Mouse (Mus musculus) fat pad, adult 2 months (tissue): ENCODE data around the gene Btnl4.
"Not testable (repeated sequence)": the region's sequence is repeated elsewhere in the genome, so short reads cannot be mapped to it uniquely, and the experiment has no call there.

Experiments
- DNase-seq: peaks from one replicate; pipeline ENCODE4 v3.0.0-alpha.2; 2011; ENCODE audit warnings: low read depth, low spot score; ENCODE audit errors: extremely low read depth

Btnl4 gene

DNA sequence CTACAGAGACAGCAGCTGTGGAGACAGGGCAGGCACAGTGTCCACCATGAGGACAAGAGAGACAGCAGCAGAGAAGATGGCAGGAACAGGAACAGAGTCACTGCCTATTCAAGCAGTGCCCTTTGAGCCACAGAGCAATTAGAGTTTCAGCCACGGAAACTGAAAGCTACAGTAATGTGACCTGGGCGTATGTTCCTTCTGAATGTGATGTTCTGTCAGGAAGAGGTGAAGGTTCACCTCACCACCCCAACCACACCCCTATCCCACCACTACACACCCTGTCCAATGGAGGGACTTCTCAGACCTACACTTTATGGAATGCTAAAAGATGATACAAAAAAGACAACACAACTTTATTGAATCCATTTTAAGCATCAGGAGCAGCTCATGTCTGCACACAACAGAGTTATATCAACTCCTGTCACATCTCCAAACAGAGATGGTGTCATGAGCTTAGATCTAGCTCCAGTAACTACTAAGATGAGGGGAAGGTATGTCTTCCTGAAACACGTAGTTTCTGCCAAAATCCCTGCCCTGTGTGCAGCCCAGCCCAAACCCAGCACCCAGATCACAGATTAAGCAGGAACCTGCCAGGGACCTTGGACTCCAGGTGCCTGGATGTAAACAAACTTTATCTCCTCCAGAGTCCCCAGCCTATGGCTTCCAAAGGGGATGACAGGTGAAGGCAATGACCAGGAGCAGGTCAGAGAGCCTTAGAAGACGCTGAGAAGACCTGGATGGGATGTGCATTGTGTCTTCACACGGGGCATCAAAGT, at the start of gene Btnl4:
Gene Btnl4, minus strand, starts transcription at position 81 of the 776 bp plus-strand sequence.
- not testable (repeated sequence) for DNase-seq

DNA sequence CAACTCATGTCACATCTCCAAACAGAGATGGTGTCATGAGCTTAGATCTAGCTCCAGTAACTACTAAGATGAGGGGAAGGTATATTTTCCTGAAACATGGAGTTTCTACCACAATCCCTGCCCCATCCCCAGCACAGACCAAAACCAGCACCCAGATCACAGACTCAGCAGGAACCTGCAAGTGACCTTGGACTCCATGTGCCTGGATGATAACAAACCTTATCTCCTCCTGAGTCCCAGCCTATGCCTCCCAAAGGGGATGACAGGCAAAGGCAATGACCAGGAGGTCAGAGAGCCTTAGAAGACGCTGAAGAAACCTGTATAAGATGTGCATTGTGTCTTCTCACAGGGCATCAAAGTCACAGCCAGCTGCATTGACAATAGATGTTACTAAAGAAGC, 41.9 kb upstream of the Btnl4 start:
- DNase-seq = no peak

DNA sequence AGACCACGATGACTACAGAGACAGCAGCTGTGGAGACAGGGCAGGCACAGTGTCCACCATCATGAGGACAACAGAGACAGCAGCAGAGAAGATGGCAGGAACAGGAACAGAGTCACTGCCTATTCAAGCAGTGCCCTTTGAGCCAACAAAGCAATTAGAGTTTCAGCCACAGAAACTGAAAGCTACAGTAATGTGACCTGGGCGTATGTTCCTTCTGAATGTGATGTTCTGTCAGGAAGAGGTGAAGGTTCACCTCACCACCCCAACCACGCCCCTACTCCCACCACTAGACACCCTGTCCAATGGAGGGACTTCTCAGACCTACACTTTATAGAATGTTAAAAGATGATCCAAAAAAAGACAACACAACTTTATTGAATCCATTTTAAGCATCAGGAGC, 41.5 kb upstream of the Btnl4 start:
- not testable (repeated sequence) for DNase-seq

DNA sequence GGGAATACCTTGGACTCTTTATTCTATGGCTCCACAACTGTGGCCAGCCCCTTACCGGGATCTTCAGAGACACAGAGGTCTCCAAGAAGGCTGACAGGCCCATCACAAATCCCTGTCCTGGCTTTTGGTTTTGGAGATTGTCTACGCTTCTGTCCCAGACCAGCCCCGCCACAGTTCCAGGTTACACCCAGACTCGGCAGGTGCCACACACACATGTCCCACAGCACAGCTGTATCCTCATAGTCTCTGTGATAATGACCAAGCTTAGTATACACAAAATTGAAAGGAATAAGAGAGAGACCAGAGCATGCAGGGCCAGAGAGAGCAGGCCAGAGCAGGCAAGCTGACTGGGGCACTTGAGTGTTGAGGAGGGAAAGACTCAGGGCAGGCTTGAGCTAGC, 40.7 kb upstream of the Btnl4 start:
- no peak for DNase-seq

DNA sequence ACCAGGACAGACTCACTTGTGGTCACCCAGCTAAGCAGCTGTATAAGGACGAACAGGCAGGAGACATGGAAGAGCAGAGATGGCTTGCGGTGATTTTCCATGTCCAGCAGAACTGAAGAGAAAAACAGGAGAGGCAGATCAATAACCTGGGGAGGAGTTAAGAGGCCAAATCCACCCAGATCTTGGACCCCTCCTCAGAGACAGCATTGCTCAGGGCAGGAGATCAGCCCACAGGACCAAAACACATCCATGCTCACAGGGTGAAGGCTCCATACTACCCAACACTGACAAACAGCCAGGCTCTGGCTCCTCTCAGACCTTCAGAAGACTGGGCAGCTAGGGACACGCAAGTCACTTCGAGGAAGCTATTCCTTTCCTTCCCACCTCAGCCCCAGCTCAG, 40.1 kb upstream of the Btnl4 start, which contains the start of gene Btnl6:
Gene Btnl6, minus strand, starts transcription at position 101 of the 400 bp plus-strand sequence.
- no peak for DNase-seq

DNA sequence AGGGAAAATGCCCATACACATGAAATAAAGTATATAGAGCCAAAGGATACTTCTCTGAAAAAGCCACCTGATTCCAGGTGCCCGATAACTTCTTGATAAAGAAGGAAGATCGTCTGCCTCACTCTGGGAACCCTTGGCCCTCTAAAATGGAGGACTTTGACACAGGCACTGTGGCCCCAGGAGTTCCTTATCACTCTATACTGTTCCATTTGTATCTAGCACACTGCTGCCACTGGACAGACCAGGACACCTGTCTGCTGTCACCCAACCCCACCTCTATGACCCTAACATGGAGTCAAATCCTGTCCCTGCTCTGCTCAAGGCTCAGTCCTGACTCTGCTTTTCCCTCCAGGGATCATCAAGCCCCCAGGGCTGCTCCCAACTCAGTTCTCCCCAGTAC, 39.4 kb upstream of the Btnl4 start:
- DNase-seq = no peak

DNA sequence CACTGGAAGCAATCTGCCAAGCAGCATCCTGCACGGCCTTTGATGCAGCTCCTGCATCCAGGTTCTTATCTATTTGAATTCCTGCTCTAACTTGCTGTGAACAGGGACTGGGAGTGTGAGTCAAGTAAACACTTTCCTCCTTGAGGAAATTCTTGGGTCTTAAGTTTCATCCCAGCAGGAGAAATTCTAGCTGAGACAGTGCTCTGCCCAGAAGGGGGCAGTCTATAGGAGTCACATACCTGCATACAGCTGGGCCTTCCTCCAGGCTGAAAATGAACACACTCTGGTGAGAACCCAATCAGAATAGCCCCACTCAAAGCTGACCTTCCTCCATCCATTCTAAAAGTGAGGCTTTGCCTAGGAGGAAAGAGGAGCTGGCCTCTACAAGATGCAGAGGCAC, 34.6 kb upstream of the Btnl4 start:
- DNase-seq = not testable (repeated sequence)

DNA sequence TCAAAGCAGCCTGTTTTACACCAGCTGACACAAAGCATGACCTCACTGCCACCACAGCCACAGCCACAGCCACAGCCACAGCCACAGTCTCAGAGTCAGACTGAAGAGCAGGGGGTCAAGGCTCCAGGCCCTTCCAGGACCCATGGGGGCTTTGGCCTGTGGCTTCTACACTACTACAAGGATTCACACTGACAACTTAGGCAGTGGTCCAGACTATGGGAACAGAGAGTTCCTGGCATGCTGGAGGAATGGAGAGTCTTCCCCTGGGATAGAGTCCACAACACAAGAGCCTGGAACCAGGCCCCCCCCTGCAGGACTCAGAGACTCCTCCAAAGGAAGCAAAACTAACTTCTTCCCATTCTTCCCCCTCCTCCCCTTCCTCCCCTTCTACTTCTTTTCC, 30.5 kb upstream of the Btnl4 start:
- no peak for DNase-seq

DNA sequence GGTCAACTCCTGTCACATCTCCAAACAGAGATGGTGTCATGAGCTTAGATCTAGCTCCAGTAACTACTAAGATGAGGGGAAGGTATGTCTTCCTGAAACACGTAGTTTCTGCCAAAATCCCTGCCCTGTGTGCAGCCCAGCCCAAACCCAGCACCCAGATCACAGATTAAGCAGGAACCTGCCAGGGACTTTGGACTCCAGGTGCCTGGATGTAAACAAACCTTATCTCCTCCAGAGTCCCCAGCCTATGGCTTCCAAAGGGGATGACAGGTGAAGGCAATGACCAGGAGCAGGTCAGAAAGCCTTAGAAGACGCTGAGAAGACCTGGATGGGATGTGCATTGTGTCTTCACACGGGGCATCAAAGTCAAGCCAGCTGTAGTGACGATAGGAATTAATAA, 20.6 kb upstream of the Btnl4 start:
- DNase-seq = not testable (repeated sequence)

DNA sequence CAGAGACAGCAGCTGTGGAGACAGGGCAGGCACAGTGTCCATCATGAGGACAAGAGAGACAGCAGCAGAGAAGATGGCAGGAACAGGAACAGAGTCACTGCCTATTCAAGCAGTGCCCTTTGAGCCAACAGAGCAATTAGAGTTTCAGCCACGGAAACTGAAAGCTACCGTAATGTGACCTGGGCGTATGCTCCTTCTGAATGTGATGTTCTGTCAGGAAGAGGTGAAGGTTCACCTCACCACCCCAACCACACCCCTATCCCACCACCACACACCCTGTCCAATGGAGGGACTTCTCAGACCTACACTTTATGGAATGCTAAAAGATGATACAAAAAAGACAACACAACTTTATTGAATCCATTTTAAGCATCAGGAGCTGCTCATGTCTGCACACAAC, 20.2 kb upstream of the Btnl4 start:
- DNase-seq = not testable (repeated sequence)

DNA sequence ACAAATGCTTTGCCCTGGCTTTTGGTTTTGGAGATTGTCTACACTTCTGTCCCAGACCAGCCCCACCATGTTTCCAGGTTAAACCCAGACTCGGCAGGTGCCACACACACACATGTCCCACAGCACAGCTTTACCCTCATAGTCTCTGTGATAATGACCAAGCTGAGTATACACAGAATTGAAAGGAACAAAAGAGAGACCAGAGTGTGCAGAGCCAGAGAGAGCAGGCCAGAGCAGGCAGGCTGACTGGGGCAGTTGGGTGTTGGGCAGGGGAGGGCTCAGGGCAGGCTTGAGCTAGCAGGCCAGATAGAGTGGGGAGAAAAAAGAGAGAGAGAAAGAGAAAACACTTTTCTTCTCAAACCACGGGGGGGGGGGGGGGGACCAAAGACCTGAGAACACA, 19.4 kb upstream of the Btnl4 start:
- DNase-seq = no peak

DNA sequence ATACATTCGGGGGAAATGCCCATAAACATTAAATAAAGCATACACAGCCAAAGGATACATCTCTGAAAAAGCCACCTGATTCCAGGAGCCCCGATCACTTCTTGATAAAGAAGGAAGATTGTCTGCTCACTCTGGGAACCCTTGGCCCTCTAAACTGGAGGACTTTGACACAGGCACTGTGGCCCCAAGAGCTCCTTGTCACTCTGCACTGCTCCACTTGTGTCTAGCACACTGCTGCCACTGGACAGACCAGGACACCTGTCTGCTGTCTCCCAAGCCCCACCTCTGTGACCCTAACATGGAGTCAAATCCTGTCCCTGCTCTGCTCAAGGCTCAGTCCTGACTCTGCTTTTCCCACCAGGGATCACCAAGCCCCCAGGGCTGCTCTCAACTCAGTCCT, 18.0 kb upstream of the Btnl4 start:
- DNase-seq = not testable (repeated sequence)

DNA sequence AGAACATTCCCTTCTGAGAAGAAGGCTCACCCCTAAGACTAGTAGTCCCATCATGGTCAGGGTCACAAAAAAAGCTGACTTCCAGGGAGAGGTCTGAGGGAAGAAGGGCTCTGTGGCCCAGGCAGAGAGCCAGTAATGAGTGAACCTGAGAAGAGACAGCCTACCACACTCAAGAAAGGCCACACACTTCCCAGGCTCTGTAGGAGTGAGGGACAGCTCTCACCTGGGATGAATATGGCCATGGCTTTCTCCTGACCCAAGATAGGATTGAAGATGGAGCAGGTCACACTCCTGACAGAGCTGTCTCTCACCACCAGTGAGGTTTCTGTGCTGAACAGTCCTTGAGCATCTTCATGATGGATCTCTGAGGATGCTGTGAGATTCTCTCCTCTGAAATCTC, 15.7 kb upstream of the Btnl4 start:
- DNase-seq = no peak

DNA sequence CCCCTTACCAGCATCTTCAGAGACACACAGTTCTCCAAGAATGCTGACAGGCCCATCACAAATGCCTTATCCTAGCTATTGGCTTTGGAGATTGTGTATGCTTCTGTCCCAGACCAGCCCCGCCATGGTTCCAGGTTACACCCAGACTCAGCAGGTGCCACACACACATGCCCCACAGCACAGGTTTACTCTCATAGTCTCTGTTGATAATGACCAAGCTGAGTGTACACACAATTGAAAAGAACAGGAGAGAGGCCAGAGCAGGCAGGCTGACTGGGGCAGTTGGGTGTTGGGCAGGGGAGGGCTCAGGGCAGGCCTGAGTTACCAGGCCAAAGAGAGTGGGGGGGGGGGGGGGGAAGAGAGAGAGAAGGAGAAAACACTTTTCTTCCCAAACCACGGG, 691 bp downstream of the Btnl4 start:
- DNase-seq = no peak

DNA sequence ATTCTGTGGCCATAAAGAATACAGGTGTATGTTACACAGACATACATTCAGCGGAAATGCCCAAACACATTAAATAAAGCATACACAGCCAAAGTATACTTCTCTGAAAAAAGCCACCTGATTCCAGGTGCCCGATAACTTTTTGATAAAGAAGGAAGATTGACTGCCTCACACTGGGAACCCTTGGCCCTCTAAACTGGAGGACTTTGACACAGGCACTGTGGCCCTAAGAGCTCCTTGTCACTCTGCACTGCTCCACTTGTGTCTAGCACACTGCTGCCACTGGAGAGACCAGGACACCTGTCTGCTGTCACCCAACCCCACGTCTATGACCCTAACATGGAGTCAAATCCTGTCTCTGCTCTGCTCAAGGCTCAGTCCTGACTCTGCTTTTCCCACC, 2.1 kb downstream of the Btnl4 start:
- DNase-seq = no peak

DNA sequence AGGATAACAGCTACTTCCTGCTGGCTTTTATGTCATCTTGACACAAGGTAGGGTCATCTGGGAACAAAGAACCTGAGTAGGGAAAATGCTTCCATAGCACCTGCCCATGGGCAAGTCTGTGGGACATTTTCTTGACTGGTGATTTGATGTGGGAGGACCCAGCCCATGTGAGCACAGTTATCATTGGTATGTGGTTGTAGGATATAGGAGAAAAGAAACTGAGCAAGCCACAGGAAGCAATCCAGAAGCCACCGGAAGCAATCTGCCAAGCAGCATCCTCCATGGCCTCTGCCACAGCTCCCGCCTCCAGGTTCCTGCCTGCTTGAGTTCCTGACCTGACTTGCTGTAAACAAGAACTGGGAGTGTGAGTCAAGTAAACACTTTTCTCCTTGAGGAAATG, 6.6 kb downstream of the Btnl4 start:
- no peak for DNase-seq

DNA sequence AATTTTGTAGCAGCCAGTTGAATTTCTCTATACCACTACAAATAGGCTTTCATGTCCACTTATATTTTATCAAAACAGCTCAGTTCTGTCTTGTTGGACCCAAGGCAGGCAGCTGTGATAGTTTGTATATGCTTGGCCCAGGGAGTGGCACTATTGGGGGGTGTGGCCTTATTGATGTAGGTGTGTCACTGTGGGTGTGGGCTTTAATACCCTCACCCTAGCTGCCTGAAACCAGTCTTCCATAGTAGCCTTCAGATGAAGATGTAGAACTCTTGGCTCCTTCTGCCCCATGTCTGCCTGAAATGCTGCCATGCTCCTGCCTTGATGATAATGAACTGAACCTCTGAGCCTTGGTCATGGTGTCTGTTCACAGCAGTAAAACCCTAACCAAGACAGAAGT, 11.2 kb downstream of the Btnl4 start:
- DNase-seq = not testable (repeated sequence)

DNA sequence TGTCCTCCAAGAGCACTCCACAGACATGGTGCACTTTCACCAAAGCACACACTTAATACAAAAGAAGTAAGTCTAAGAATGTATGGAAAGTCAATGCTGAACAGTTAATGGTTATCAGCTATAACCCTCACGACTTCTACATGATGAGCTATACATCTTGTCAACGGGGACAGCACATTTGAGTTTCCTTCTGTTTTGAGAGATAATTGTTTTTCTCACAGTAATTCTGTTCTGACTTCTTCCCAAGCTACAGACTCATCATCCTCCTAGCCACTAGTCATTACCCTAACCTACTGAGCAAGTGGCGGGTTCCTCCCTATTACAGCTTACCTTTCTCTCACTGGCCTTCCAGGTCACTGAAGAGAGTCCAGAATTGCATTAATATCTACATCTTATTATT, 17.9 kb downstream of the Btnl4 start:
- no peak for DNase-seq

DNA sequence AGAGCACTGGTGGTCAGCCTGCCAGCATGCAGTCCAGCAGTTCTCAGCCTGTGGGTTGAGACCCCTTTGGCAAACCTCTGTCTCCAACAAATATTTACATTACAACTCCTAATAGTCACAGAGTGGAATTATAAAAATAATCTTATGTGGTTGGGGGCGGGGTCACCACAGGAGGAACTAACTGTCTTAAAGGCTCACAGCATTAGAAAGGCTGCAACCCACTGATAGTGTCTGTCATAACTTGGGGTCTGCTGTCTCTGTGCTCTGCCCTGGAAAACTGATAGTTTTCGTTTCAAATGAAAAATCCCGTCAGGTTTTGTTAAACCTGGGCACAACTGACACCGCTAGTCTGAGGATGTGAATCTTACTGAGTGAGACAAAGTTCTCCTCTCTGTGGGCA, 19.4 kb downstream of the Btnl4 start:
- no peak for DNase-seq

DNA sequence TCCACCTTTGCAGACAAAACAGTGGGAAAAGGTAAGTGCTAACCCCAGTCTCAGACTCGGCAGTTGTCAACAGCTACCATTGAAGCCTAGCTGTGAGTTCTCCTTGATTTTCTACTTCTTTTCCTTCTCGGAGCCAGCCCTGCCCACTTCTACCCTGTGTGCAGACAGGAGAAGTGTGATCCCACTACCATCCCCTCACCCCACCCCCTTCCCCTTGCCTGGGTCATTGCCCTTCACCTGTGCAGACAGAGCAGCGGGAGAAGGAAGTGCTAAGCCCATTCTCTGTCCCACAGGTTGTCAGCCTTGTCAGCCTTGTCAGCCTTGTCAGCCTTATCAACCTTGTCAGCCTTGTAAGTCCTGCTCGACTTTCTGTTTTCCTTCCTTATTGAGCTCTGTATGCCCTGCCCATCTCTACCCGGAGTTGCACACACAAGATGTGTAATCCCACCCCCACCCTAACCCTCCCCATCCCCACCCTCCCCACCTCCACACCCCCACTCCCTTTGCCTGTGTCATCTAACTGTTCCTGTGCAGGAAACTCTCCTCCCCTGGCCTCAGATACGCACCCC, 28.6 kb downstream of the Btnl4 start:
- no peak for DNase-seq

DNA sequence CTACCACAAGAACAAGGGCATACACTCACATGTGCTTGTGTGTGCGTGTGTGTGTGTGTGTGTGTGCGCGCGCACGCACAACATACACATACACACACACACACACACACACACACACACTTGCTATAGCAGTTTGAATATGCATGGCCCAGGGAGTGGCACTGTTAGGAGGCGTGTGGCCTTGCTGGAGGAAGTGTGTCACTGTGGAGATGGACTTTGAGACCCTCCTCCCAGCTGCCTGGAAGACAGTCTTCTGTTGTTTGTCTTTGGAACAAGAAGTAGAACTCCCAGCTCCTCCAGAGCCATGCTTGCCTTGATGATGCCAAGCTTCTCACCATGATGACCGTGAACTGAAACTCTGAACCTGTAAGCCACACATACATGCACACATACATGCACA, 35.1 kb downstream of the Btnl4 start:
- no peak for DNase-seq

DNA sequence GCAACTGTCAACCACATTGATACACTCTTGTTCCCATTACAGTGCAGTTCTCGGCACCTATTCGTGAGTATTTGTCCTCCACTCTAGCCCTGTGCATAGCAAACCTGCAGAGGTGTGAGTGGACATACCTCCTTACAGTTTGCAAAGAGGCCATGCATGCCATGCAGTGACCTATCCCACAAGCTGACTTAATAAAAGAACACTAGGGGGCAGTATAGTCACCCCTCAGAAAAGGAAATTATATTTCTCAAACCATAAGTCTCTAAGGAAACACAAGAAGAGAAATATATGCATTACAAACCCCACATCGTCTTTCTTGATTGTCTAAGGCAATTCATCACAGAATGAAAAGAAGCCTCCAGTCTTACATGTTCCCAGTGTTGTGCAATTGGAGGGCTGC, 37.3 kb downstream of the Btnl4 start:
- no peak for DNase-seq

DNA sequence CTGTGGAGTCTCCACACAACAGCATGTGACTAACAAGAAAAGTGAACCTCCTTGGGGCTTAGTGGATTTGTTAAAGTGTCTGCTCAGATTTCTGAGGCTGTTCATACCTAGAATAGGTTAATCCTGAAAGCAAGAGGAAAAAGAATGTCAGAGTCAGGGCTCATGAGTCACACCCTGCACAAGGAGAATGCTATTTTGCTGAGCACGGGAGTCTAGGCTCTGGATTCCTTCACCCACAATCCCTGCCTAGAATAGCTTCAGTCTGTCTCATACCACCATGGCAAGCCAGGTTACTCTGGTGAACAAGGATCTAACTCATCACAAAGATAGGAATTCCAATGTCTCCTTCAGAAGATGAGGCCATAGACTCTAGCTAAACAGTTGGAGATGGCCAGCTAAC, 38.5 kb downstream of the Btnl4 start:
- DNase-seq = no peak
